Mouse (Mus musculus) ES-Bruce4 (cell line): Measurements from ENCODE around the gene Tekt1.

Experiments used
- CTCF ChIP-seq: IDR thresholded peaks from one replicate; pipeline ENCODE4 v1.8.1; 2011; ENCODE audit warnings: low read depth, low read length
- POLR2A ChIP-seq: IDR thresholded peaks from one replicate; pipeline ENCODE4 v1.8.1; 2011; ENCODE audit warnings: low read length; ENCODE audit not compliant: insufficient read depth

- TF ChIP-seq POLR2A: no peak
- no peak for TF ChIP-seq CTCF
Observed at GRCm38 (mm10) chr11:72402017-72402416, 39.8 kb upstream of the Tekt1 start.
